Mouse (Mus musculus) left cerebral cortex, postnatal 4 days (tissue): ENCODE measurements around the gene Ppfia4. TPM values are rescaled to one million over a fixed set of nuclear protein-coding genes. Genes with fewer than 3 reads are reported as not detected.

Experiments used
- DNase-seq: peaks from one replicate; pipeline ENCODE4 v3.0.0-alpha.2; 2022
- intact Hi-C: fragments of 180-260 bp; cut with DNase I; formaldehyde crosslinking; loops from one replicate; pipeline ENCODE4 v1.15.1; 2025
- total RNA-seq, 2 experiments: library from RNA; stranded (reverse); gene quantifications; 2 replicates each; pipeline ENCODE4 v1.2.3; 2021

Gene Ppfia4
- total RNA-seq, 2 experiments from 2014 or later = 62.6 to 72.1 TPM

DNA sequence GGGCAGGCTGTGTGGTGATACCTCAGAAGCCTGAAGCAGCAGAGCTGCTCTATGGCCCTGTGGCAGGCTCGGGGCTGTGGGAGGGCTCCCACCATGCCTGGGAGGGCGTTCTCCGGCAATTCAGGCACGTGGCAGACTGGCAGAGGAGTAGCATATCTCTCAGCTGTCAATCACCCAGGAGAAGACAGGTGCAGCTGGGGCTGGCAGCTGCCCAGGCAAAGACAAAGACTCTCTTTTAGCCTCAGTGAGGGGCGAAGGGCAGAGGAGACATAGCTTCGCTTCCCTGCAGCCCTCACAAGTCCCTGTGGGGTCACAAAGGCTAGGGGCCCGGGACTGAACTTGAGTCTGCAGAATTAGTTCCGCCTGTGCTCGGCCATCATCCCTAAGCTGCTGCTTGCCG, 25.3 kb downstream of the Ppfia4 start:
- no peak for DNase-seq
- intact Hi-C loops = no loop called here

DNA sequence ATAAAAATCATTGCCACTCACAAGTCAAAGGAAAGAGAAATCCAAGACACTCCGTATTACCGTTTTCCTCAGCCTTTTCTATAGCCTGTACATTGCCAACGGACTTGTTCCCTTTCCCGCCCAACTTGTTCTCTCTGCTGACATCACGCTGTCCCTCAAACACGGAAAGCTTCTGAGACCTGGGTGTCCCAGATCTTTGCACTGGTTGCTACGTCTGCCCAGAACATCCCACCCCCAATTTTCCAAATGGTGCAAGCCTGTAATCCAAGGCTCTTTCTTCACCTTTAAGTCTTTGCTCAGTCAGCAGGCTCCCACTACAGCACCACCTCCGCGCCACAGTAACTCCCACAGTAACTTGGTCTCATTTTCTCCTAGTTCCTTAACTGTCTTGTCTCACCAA, 27.8 kb downstream of the Ppfia4 start:
- no peak for DNase-seq
- intact Hi-C loops = no loop called here

DNA sequence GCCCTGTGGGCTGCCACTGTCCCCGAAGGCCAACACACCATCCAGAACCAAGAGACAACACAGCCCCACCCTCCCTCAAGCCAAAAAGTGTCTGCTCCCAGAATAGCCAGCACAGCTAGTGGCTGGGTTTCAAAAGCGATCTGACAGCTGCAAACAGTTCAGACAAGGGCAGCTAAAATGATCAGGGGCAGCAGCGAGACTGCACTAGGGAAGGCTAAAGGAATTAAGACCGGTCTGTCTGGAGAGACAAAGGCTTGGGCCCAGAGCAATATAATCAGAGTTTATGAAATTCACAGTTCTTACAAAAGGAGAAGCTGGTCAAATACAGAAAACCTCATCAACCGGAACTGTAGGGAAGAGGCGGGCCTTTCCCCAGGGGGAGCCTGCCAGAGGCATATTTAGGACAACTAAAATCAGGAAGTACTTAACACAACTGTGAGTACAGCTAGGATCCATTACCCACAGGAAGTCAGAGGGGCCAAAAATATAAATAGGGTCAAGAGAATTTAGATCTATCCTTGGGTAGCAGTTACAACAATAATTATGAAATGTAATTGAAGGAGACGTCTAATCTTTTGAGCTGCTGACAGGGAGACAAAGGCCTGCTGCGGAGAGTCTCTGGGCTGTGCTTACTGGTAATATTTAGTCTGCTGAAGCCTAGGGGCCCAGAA, 30.0 kb downstream of the Ppfia4 start:
- intact Hi-C loops = no loop called here
- DNase-seq = no peak

DNA sequence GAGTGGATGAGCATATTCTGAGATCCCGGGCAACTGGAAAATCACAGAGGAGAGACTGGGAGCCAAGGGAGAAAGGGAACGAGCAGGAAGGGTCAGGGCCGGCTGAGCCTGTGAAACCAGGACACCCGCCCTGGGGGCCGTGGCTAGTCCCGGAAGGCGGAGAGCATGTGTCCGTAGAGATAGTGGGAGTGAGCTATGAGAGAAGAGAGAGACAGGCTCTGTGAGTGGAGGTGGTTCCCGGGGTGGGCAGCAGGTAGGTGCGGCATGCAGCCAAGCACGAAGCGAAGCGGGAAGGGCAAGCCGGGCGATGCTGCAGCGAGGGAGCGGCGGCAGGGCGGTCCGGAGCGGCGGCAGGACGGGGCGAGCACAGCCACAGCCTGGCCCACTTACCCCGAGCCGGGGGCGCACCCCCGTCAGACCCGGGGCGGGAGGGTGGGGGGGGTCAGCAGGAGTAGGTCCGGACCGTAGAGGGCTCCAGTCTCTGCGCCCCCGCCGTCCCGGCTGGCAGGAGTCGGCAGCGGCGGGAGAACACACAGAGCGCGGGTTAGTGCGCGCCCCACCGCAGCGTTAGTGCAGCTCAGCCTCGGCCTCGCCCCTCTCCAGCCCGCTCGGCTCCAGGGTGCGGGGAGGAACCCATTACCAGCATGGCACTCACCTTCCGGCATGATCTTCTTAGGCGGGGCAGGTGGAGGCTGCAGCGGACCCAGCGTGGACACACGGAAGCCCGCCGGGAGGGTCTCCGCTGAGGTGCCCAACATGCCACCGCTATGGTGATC, 33.9 kb downstream of the Ppfia4 start:
- intact Hi-C loops = no loop called here
- DNase-seq = peak; percentile 29

DNA sequence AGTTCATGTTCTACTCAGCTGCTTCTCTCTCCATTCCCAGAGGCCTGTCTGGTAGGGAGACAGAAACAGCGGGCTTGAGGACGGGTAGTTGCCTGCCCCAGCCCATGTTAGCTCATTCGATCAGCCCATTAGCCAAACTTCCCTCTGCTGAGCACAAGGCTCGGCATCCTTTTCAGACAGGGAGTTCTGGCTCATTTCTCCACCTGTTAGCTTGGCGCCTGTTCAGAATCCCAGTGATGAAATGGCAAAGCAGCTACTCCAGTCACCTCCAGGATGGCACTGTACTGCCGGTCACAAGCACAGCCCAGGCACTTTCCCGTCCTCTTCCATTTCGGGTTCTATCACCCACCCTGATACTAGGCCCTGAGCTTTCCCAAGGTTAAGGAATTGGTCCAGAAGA, 35.5 kb downstream of the Ppfia4 start:
- peak; percentile 52 for DNase-seq
- intact Hi-C loops = no loop called here

DNA sequence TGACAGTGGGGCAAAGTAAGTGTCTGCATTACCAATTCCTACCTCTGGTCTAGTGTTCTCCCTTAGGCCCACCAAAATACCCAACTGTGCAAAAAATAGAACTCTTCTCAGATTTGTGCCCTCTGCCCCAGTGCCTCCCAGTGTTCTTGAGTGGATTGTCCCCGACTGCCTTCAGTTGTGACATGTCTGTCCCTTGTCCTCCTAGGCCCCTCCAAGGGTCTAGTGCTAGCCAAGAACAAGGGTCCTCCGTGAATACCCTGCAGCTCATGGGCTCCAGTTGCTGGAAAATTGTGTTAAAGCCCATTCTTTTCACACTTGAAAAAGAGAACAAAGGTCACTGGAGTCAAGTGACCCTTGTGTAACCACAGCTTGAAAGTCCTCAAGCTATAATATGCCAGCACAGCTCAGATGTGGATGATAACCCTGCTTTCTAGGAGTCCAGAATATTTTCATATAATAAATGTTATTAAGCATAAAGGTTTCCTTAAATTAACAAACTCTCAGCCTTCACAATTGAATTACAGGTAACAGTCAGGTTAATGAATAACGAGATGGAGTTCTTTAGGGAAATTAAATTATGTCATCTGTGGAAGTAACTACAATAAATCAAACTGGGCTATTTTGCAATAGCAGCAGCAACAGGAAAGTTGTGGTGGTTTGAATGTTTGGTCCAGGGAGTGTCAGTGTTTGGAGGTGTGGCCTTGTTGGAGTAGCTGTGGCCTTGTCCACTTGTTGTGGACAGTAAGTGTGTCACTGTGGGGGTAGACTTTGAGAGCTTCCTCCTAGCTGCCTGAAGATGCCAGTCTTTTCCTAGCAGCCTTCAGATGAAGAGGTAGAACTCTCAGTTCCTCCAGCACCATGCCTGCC, 38.8 kb downstream of the Ppfia4 start:
- no peak for DNase-seq
- intact Hi-C loops = no loop called here

DNA sequence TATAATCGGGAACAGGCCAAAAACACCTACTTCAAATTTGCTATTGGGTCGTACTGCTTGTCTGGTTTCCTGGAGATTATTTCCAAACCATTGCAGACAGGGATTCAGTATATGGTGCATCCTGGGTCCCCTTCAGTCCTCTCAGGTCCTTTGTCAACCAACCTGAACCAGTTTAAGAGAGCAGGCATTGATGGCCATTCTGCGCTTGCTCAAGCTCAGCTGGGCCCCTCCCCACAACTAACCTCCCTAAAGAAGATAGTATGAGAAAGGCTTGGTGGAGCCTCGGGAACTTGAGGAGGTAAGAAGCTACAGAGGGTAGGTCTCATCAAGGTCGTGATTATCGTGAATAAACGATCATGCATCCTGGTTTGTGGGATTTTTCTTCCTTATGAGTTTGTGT, 39.5 kb downstream of the Ppfia4 start:
- intact Hi-C loops = no loop called here
- DNase-seq = no peak

DNA sequence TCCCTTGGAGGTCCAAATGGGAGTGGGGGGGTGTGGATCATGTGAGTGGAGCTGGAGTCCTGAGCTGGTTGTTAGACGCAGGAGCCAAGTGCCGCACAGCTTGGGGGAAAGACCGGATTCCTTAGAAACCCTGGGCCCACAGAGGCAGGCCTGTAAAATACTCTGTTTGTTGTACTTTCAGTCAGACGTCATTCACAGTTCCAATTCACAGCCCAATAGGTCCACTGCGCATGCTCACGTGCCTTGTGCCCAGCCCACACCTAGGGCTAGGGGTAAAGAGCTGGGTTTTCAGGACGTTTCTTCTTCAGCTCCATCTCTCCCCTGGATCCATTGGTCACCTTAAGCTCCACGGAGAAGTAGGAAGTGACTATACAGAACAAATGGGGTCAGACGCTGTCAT, 40.1 kb downstream of the Ppfia4 start:
- no peak for DNase-seq
- intact Hi-C loops = no loop called here

DNA sequence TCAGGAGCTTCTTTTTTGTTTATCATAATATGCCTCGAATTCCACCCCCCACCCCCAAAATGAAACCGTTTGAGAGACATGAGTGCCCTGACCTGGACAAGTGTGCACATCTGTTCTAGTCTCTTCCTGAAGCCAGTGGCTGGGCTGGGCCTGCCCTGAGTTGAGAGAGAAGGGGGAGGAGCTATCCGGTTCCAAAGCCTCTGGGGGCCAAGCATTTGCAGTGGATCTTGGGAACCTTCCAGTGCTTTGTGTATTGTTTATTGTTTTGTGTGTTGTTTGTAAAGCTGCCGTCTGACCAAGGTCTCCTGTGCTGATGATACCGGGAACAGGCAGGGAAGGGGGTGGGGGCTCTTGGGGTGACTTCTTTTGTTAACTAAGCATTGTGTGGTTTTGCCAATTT, 40.7 kb downstream of the Ppfia4 start:
- intact Hi-C loops = no loop called here
- DNase-seq = no peak

DNA sequence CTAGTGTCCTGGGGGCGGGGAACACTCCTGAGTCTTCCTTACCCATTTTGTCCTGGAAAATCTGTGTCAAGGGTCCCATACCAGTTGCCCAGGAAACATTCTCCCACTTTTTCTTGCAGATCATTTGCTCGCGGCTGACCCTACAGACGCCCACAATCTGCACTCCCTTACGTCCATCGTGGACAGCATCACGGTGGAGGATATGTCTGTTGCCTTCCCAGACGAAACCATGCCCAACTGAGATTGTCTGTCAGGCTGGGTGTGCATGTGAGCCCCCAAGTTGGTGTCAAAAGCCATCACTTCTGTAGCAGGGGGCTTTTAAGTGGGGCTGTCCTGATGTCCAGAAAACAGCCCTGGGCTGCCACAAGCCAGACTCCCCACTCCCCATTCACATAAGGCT, 41.2 kb downstream of the Ppfia4 start:
- intact Hi-C loops = no loop called here
- no peak for DNase-seq

DNA sequence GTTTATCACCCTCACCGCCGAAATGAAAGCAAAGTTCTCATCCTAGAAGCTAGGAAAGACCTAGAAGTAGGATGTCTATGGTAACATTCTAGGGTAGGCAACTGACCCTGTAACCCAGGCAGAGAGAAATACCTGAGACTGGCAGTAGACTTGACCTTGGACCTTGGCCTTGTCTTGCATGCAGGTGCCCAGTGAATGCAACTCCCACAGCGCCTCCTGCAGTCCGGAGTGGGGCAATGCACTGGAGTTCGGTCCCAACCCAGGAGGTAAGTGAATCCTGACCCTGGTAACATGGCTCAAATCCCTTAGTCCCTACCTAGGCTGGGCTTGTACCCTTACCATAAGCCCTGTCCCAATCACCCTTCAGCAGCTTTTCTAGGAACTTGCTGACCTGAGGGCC, 41.8 kb downstream of the Ppfia4 start:
- peak; percentile 29 for DNase-seq
- intact Hi-C loops = no loop called here

DNA sequence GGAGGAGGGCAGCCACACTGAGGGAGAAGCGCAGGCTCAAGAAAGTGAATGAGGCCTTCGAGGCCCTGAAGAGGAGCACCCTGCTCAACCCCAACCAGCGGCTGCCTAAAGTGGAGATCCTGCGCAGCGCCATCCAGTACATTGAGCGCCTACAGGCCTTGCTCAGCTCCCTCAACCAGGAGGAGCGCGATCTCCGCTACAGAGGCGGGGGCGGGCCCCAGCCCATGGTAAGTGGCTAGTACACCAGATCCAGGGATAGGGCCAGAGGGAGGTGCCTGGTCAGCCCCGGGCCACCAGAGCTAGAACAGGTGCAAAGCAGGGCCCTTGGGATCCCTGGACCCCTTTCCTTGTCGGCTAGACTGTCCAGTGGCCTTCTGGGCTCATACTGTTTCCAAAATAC, 42.4 kb downstream of the Ppfia4 start:
- DNase-seq = no peak
- intact Hi-C loops = no loop called here

DNA sequence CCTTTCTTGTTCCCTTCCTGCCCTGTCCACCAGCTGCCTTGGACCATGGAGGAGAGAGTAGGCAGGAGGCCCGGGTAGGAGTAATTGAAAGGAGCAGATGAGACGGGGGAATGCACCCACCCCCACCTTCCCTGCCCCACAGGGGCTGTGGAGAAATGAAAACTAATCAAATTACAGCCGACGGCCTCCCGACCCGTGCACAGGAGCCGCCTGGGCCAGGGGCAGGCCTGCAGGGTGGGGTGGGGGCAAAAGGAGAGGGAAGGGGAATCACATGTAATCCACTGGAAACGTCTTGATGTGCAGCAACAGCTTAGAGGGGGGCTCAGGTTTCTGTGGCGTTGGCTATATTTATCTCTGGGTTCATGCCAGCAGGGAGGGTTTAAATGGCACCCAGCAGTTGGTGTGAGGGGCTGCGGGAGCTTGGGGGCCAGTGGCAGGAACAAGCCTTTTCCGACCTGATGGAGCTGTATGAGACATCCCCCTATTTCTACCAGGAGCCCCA, 43.1 kb downstream of the Ppfia4 start, which contains the start of gene Myog:
Gene Myog, plus strand, starts transcription at position 392 of the 502 bp plus-strand sequence.
- intact Hi-C loops = no loop called here
- peak; percentile 17 for DNase-seq

DNA sequence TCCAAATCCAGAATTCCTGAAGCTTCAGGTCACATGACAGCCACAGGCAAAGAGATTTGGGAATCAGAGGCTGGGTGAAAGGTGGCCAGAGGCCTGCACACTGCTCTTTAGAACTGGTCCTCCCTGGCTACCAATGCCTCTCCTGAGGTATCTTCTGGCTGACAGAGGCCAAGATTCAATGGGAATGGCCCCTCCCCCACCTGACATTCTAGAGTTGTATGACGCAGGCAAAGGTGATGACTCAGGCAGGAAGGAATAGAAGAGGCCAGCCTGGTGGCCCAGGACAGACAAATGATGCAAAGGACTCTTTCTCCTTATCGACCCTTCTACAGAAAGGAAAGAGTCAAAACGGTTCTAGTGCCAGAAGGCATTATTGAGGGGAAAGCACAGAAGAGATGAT, 44.5 kb downstream of the Ppfia4 start:
- intact Hi-C loops = no loop called here
- no peak for DNase-seq

DNA sequence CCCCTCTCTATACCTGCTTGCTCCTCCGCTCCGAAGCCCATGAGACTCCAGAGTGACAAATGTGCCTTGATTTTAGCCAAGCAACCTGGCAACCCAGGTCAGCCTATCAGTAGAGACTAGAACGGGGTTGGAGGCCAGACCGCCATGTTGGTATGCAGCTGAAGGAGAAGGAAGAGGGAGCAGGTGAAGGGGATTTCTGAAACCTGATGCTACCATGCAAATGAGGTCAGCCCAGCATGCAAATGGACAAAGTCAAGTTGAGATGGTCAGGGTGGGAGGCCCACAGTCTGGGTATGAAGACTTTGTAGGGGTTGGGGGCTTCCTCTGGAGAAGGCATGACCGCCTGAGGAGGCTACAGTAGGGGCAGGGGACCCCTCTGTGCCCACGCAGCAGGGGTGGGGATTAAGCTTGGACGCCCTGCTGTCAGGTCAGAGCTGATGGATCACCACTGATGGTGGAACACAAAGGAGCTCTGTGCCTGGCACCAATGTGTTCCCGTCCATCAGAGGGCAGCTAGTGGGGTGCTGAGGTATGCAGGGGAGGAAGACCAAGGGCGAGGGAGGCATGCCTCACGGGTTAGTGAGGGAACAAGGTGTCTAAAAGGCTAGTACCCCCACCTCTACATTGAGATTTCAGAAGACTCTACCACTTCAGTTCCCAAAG, 47.1 kb downstream of the Ppfia4 start:
- intact Hi-C loops = no loop called here
- DNase-seq = no peak

DNA sequence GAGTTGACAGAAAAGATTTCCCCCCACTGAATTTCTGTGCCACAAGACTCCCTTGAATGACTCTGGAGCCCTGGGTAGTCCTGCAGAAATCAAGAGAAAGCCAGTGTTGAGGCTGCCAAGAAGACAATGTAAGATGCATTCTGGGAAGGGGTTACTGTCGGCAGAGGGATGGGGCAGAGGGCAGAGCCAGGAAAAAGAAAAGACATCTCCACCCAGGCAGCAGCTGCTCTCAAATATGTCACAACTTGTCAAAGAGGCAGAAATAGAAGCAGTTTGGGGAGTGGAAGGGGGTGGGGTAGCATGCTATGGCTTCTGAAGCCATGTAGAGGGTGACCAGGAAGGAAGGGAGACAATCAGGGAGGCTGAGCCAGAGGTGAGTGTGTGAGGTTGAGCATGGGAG, 49.6 kb downstream of the Ppfia4 start:
- no peak for DNase-seq
- intact Hi-C loops = no loop called here

DNA sequence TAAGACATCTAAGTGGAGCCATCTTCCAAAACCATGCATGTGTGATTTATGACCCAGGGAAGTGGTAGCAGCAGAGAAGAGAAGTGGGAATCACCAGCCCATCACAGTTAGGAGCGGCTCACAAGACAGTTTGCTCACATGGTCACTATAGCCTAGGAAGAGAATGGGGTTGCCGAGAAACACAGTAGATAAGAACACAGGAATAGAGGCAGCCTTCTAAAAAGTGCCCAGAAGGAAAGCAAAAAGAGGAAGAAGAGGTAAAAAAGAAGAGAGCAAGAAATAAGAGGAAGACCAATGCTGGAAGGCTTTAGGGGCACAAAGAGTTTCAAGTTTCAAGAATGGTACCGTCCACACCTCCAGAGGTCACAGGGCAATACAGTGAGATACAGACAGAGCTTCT, 50.4 kb downstream of the Ppfia4 start:
- intact Hi-C loops = no loop called here
- DNase-seq = no peak

DNA sequence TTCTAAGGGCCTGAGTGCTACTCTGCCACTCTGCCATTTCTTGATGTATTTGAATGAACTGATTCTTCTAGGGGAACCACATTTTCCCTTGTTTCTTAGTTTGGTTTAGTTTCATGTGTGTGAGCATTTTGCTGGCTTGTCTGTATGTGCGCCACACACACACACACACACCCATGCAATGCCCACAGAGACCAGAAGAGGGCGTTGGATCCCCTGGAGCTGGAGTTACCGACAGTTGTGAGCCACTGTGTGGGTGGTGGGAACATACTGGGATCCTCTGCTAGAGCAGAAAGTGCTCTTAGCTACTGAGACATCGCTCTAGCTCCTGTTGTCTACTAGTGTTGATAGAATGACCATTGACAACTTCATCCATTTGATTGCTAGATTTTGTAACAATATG, 51.2 kb downstream of the Ppfia4 start:
- DNase-seq = no peak
- intact Hi-C loops = no loop called here

DNA sequence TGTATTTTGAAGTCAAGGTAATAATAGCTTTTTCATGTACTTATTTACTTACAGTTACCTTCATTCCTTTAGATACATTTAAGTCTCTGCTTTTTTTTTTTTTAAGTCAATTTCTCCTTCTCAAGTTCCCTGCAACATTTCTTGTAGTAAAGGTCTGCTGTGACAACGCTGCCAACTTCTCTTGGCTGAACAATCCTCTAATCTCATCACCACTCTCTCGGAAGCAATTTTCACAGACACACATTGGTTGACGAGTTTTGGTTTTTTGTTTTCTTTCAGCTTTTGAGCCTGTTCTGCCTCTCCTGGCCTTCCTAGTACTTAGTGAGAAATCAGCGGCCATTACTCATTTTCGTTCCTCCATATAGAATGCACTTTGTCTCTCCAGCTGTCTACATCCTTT, 52.6 kb downstream of the Ppfia4 start:
- intact Hi-C loops = no loop called here
- DNase-seq = no peak

DNA sequence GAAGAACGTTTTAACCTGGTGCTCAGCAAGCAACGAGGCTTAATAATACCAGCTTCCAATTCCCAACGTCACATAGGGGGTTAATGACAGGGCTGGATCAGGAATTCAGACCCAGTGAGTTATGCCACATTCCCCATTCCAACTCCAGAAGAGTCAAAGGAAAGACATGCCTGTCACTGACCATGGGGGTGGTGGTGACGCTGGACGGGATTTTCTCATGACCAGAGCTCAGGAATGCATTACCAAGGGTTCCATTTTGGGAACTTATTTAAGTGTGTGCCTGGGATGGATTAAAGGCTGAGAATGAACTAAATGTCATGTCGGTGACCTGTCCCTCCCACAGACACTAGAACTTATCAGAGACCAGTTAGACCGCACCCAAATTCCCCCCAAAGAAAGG, 55.9 kb downstream of the Ppfia4 start:
- DNase-seq = no peak
- intact Hi-C loops = no loop called here
